Mouse (Mus musculus) neural tube, embryonic 12.5 days (tissue): ENCODE results near the gene Cd5. TPM values are rescaled to one million over a fixed set of nuclear protein-coding genes. Genes with fewer than 3 reads are reported as not detected.

ENCODE experiments used
- ATAC-seq: fragments of 200-750 bp; cut with Nextera tagmentation; 2 replicates; pipeline ENCODE4 v1.8.0; 2017; ENCODE audit warnings: low read depth, mild to moderate bottlenecking, moderate TSS enrichment, moderate library complexity; ENCODE audit not compliant: low FRiP score
- H3K27ac ChIP-seq: fragments of 300-500 bp; sonication (generic); 2 replicates; pipeline ENCODE4 v1.5.1; 2016
- H3K27me3 ChIP-seq: fragments of 300-500 bp; sonication (generic); replicated peaks from 2 replicates; pipeline ENCODE4 v1.6.1; 2016; ENCODE audit warnings: mild to moderate bottlenecking
- H3K36me3 ChIP-seq: fragments of 300-500 bp; sonication (generic); 2 replicates; pipeline ENCODE4 v1.6.1; 2016; ENCODE audit warnings: mild to moderate bottlenecking
- H3K4me1 ChIP-seq: fragments of 300-500 bp; sonication (generic); 2 replicates; pipeline ENCODE4 v1.6.1; 2016
- H3K4me2 ChIP-seq: fragments of 300-500 bp; sonication (generic); replicated peaks from 2 replicates; pipeline ENCODE4 v1.6.1; 2016; ENCODE audit warnings: mild to moderate bottlenecking
- H3K4me3 ChIP-seq: fragments of 300-500 bp; sonication (generic); 2 replicates; pipeline ENCODE4 v1.5.1; 2016
- H3K9ac ChIP-seq: fragments of 300-500 bp; sonication (generic); 2 replicates; pipeline ENCODE4 v1.6.1; 2016; ENCODE audit warnings: mild to moderate bottlenecking
- H3K9me3 ChIP-seq: fragments of 300-500 bp; sonication (generic); 2 replicates; pipeline ENCODE4 v1.6.1; 2016; ENCODE audit warnings: mild to moderate bottlenecking
- WGBS: fragments of 180-500 bp; shearing (Covaris S2); methylation state at CpG from one replicate; pipeline ENCODE4 v1.1.7; 2016; 5-methylcytosine and 5-hydroxymethylcytosine counted together
- polyA plus RNA-seq: library from polyadenylated mRNA; unstranded; fragments of >200 nt; fragmentation: Nextera tagmentation; extraction: Ambion mirVana; gene quantifications from 2 replicates; pipeline ENCODE4 v1.2.1, GENCODE M21; 2016

Cd5 gene
- polyA plus RNA-seq, 1 experiment from 2014 or later: 0.08 TPM

DNA sequence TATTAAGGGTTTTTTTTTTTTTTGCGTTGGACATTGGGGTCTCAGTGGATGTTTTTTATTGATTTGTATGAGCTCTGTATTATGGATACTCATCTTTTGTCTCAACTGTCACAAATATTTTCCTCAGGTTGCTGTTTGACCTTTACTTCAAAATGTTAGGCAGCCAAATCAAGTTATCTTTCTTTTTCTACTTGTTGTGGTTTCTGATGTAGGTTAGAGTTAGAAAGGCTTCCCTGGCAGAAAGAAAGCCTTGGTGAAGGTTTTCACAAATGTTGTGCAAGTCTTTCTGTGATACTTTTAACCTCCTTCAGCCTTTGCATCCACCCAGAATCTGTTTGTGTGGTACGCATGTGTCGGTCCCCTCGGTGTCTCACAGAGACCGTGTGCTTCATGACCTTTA lies 13.8 kb upstream of the Cd5 start:
- Histone ChIP-seq H3K4me3 (no peak overlapping the region), H3K27me3 (no peaks in the 10 kb centered on the region), H3K9me3 (no peaks in the 10 kb centered on the region), H3K9ac (no peak overlapping the region), H3K36me3 (no peaks in the 10 kb centered on the region), H3K27ac (no peak overlapping the region), H3K4me1 (no peaks in the 10 kb centered on the region), H3K4me2 (no peak overlapping the region)
- WGBS: 96% methylated on average over 5 of the region's 5 CpGs
- ATAC-seq: no peak

DNA sequence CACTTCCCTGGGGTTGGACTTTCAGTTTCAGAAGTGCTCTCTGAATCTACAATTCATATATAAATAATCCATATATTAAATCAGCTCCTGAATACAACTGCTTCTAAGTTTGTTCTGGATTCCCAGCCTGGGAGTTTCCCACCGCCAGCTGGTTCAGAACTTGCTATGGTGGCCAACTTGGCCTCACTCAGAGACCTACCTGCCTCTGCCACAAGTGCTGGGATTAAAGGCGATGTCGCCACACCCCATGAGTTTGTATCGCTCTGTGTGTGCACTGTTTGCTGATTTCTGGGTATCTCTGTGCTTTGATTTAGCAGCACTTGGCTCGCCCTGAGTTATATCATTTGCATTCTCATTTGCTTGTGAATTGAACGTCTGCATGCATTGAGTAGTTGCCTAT lies 13.3 kb upstream of the Cd5 start:
- 93% methylated on average over 6 of the region's 6 CpGs for WGBS

DNA sequence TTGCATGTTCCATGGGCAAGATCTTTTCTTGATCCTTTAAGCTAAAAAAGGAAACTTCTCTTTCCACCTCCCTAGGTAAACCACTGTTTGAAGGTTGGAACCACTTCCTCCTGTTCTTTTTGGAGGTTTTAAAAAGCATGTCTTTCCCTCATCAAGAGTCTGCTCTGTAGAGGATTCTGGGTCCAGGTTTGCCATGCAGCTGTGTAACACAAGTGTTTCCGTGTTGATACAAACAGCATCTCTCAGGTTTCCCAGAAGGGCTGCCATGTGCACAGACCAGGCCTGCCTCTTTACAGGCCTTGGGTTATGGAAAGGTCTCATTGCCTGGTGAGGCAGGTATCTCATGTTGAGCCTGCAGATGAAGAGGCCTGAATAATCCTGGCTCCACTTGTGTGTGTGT lies 12.8 kb upstream of the Cd5 start:
- H3K27ac ChIP-seq: no peak overlapping the region
- H3K36me3 ChIP-seq: no peaks in the 10 kb centered on the region
- ATAC-seq: no peak
- H3K9ac ChIP-seq: no peak overlapping the region
- H3K4me1 ChIP-seq: no peaks in the 10 kb centered on the region
- H3K4me3 ChIP-seq: no peak overlapping the region
- H3K4me2 ChIP-seq: no peak overlapping the region
- no peaks in the 10 kb centered on the region for H3K27me3 ChIP-seq
- 98% methylated on average over 1 of the region's 1 CpGs for WGBS
- H3K9me3 ChIP-seq: no peaks in the 10 kb centered on the region

More for the DNA sequence above, 13.3 kb upstream of the Cd5 start:
- Histone ChIP-seq H3K9ac (no peak overlapping the region), H3K36me3 (no peaks in the 10 kb centered on the region), H3K27me3 (no peaks in the 10 kb centered on the region), H3K4me1 (no peaks in the 10 kb centered on the region), H3K9me3 (no peaks in the 10 kb centered on the region), H3K27ac (no peak overlapping the region), H3K4me3 (no peak overlapping the region), H3K4me2 (no peak overlapping the region)
- no peak for ATAC-seq

DNA sequence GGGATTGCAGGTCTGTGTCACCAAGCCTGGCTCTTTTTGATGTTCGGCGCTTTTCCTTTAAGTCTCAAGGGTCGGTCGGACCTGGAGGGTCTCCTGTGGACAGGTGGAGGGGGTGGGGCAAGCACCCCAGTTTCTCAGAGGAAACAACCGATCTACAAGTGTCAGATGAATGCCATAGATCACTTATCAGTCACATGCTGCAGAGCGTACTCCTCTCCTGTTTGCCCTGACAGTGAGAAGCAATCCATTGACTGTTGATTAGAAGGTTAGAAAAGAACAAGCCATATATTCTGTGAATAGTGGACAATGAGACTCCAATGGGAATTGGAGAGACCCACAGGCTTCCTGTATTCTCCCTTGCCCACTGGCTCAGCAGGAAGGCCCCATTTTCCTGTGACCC lies 11.4 kb upstream of the Cd5 start:
- Histone ChIP-seq H3K9ac (no peak overlapping the region), H3K4me3 (no peak overlapping the region), H3K36me3 (no peaks in the 10 kb centered on the region), H3K9me3 (no peaks in the 10 kb centered on the region), H3K4me2 (no peak overlapping the region), H3K27me3 (no peaks in the 10 kb centered on the region), H3K4me1 (no peaks in the 10 kb centered on the region), H3K27ac (no peak overlapping the region)
- no peak for ATAC-seq
- WGBS: 82% methylated on average over 6 of the region's 6 CpGs

DNA sequence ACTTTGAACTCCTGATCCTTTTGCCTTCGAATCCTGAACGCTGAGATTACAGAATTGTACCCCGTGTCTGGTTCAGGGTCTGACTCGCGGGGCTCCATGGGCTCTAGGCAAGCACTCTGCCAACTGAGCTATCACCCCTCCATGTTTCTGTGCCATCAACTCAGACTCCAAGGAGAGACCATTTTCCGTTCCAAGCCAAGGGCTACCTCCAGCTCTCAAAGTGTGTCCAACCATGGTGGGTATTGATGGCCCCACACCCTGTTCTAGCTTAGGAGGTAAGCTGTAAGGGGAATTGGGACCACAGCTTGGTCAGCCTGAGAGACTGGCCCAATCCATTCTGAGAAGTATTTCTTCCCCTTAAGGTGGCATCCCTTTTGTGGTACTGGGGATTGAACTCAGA lies 10.5 kb upstream of the Cd5 start:
- Histone ChIP-seq H3K4me3 (no peak overlapping the region), H3K4me2 (no peak overlapping the region), H3K9me3 (no peaks in the 10 kb centered on the region), H3K9ac (no peak overlapping the region), H3K36me3 (no peaks in the 10 kb centered on the region), H3K27ac (no peak overlapping the region), H3K4me1 (no peaks in the 10 kb centered on the region), H3K27me3 (no peaks in the 10 kb centered on the region)
- ATAC-seq: no peak
- WGBS: 95% methylated on average over 6 of the region's 6 CpGs

DNA sequence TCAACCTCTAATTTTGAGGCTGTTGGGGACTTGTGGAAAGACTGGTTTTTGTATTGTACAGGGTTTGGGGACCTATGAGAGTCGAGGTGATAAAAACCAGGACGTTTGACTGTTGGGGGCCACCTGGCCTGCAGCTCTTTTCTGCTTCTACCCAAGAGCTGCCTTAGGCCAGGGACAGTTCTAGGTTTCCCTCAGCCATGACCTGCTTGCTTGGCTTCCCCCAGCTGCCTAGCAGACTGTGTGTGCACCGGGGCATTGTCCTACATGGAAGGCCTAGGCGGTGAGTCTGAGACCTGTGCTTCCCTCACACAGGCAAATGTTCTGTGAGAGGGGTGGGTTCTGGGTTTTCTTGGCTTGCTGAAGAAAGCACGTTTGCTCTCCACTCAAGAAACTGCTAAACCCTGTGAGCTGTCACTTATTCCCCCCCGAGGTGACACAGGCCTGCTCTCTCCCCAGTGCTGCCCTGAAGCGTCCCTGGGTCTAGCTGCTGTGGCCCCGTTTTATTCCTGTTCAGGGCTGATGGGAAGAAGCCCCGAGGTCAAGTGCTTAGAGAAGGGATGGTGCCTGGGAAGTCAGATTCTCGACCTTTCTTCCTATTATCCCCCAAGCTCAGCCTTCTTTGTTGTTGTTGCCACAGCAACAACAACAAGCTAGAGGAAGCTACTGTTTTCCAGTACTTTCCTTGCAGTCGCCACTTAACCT lies 9.8 kb upstream of the Cd5 start:
- ATAC-seq: no peak
- Histone ChIP-seq H3K4me1 (no peaks in the 10 kb centered on the region), H3K27ac (no peak overlapping the region), H3K9me3 (no peaks in the 10 kb centered on the region), H3K27me3 (no peaks in the 10 kb centered on the region), H3K36me3 (no peaks in the 10 kb centered on the region), H3K9ac (no peak overlapping the region), H3K4me3 (no peak overlapping the region), H3K4me2 (no peak overlapping the region)
- WGBS: 62% methylated on average over 11 of the region's 11 CpGs

DNA sequence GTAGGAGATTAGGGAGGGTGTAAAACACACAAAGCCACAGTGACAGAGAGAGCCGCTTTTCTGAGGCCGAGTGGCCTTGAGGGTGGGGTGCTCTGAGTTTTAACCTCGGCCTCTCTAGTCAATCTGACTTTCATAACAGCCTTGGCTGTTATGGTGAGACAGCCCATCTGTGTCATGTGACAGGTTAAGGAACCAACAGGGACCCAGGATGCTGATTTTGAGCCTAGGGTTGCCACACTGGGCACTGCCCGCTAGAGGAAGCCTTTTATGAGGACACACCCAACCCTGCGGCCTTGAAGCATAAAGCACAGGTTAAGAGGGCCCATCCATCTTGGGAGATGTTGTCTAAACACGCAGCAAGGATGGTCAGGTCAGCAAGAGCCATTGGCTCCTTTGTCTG lies 8.9 kb upstream of the Cd5 start:
- Histone ChIP-seq H3K9ac (no peak overlapping the region), H3K4me3 (no peak overlapping the region)

DNA sequence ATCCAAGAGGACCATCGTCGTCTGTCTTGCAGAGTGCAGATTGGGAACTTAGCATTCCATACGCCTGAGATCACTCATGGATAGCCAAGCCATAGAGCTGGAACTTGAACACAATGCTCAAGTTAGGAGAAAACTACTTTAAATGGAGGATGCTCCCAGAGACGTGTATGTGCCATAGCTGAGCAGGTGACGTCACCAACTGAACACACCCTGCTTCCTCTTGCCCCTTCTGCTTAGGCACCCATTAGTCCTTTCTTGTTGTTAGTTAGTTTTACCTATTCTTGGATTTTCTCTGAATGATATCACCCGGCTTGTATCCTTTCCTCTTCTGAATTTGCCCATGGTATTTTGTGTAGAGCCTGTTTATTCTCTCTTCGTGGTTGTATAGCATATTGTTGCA lies 8.4 kb upstream of the Cd5 start:
- 86% methylated on average over 7 of the region's 7 CpGs for WGBS

More for the DNA sequence above, 8.9 kb upstream of the Cd5 start:
- H3K4me1 ChIP-seq: no peaks in the 10 kb centered on the region
- no peak overlapping the region for H3K4me2 ChIP-seq
- no peak for ATAC-seq
- no peak overlapping the region for H3K27ac ChIP-seq
- H3K27me3 ChIP-seq: no peaks in the 10 kb centered on the region
- no peaks in the 10 kb centered on the region for H3K36me3 ChIP-seq
- WGBS: 85% methylated on average over 6 of the region's 6 CpGs
- no peaks in the 10 kb centered on the region for H3K9me3 ChIP-seq

DNA sequence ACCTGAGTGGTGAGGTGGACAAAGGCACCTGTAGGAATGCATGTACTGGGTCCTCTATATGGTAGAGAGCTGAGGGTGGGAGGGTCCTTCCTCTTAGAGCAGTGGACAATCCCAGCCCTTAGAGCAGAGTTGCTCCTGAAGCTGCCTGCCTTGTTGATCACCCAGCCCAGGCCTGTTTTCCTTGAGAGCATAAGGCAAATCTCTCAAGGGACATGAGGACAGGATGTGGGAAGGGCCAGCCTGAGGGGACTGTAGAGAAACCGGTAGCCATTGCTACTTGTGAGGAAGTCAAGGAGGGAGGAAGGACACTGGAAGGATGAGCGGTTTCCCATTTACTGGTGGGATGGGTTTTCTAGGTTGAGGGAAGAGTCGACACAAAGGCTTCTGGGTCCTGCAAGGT lies 3.8 kb upstream of the Cd5 start:
- H3K4me2 ChIP-seq: no peak overlapping the region
- H3K4me3 ChIP-seq: no peak overlapping the region
- 78% methylated on average over 3 of the region's 3 CpGs for WGBS
- H3K9ac ChIP-seq: no peak overlapping the region
- no peak for ATAC-seq
- H3K4me1 ChIP-seq: no peaks in the 10 kb centered on the region
- no peaks in the 10 kb centered on the region for H3K9me3 ChIP-seq
- H3K36me3 ChIP-seq: no peaks in the 10 kb centered on the region
- H3K27ac ChIP-seq: no peak overlapping the region
- no peaks in the 10 kb centered on the region for H3K27me3 ChIP-seq

More for the DNA sequence above, 8.4 kb upstream of the Cd5 start:
- H3K9ac ChIP-seq: no peak overlapping the region
- no peak for ATAC-seq
- no peaks in the 10 kb centered on the region for H3K9me3 ChIP-seq
- no peak overlapping the region for H3K27ac ChIP-seq
- H3K4me2 ChIP-seq: no peak overlapping the region
- no peaks in the 10 kb centered on the region for H3K27me3 ChIP-seq
- no peaks in the 10 kb centered on the region for H3K4me1 ChIP-seq
- no peaks in the 10 kb centered on the region for H3K36me3 ChIP-seq
- no peak overlapping the region for H3K4me3 ChIP-seq

DNA sequence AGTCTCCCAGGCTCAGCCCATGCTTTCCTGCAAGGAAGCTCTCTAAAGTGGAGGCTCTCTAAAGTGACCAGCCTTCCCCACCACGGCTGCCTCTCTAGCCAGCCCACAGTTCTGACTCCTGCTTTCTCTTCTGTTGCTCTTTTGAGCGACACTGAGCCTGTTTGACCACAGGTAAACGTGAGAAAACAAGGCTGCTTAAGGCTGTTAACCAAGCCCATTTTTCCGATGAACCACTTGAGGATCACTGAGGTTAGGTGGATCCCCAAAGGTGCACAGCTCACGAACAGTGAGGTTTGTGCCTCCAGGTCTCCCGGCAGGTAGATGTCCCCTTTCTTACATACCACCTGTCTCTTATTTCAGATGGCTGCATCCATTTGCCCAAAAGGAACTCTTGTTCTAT lies 3.3 kb upstream of the Cd5 start:
- H3K27me3 ChIP-seq: no peaks in the 10 kb centered on the region
- no peaks in the 10 kb centered on the region for H3K9me3 ChIP-seq
- no peaks in the 10 kb centered on the region for H3K36me3 ChIP-seq
- H3K4me2 ChIP-seq: no peak overlapping the region
- H3K27ac ChIP-seq: no peak overlapping the region
- H3K4me1 ChIP-seq: no peaks in the 10 kb centered on the region
- 82% methylated on average over 6 of the region's 6 CpGs for WGBS
- no peak overlapping the region for H3K4me3 ChIP-seq
- H3K9ac ChIP-seq: no peak overlapping the region
- no peak for ATAC-seq

DNA sequence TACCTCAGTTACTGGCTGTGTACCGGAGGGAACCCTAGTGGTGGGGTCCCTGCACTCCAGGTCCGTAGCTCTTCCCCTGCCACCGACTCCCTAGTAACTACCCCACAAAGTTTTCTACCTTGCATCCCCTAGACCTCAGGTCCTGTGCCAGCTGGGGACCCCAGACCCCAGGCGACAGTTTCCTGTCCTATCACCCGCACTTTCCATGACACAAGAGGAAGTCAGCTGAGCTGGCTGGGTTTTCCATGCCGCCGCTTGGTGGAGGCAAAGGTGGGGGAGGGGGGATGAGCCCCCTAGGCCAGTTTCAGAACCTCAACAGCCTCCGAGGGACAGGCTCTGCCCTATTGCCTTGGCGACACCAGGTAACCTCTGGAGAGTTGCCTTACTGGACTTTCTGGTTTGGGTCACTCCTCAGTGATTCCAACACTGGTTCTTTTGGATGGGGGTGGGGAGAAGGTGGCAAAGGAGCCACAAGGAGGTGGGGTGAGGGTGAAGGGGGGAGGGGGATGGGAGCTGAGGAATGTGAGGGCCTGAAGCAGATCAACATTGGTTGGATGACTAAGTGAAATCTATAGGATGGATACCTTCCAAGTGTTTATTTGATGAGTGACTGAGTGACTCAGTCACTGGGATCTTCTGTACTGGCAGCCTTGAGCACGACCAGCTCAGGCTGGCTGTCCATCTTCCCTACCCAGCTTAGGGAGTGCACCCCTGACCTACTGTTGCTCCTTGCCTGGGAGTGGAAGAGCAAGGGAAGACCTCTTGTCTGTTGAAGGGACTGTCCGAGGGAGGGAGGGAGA lies 2.0 kb upstream of the Cd5 start:
- no peak overlapping the region for H3K4me3 ChIP-seq
- H3K4me2 ChIP-seq: no peak overlapping the region
- 53% methylated on average over 11 of the region's 11 CpGs for WGBS
- H3K27me3 ChIP-seq: no peaks in the 10 kb centered on the region
- no peak overlapping the region for H3K27ac ChIP-seq
- ATAC-seq: no peak
- no peaks in the 10 kb centered on the region for H3K36me3 ChIP-seq
- no peaks in the 10 kb centered on the region for H3K9me3 ChIP-seq
- H3K4me1 ChIP-seq: no peaks in the 10 kb centered on the region
- H3K9ac ChIP-seq: no peak overlapping the region

DNA sequence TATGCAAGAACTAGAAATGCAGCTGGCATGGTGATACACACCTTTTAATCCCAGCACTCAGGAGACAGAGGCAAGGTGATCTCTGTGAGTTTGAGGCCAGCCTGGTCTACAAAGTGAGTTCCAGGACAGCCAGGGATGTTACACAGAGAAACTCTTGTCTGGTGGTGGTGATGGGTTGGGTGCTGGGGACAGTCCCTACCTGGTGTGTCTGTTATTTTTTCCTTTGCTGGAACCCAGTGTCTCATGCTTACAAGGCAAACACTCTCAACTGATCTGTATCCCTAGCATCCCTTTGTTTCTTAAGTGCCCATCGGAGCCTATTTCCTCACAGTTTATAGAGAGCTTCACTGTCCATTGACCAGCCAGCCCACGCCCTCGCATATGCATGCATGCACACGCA lies 1.1 kb upstream of the Cd5 start:
- WGBS: 90% methylated on average over 4 of the region's 4 CpGs
- no peak overlapping the region for H3K4me2 ChIP-seq
- no peak for ATAC-seq
- no peaks in the 10 kb centered on the region for H3K27me3 ChIP-seq
- no peak overlapping the region for H3K27ac ChIP-seq
- H3K4me1 ChIP-seq: no peaks in the 10 kb centered on the region
- H3K9me3 ChIP-seq: no peaks in the 10 kb centered on the region
- no peak overlapping the region for H3K4me3 ChIP-seq
- H3K36me3 ChIP-seq: no peaks in the 10 kb centered on the region
- H3K9ac ChIP-seq: no peak overlapping the region

DNA sequence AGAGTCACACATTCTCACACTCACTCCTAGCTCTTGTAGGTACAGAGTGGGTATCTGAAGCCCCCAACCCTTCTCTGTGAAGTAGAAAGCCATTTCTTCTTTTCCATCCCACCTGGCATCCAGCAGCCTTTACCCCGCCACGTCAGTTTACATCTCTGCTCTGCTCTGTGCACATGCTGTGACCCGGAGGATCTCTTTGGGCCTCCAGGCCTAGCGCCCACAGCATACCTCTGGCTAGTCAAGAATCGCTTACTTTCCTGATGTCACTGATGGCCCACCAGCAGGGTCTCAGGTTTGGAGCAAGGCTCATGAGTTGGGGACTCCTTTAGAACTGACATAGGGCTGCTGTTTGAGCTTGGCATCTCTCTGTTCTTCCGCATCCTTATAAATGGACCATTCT lies 764 bp downstream of the Cd5 start:
- no peak overlapping the region for H3K4me3 ChIP-seq
- H3K4me2 ChIP-seq: no peak overlapping the region
- H3K36me3 ChIP-seq: no peaks in the 10 kb centered on the region
- no peak overlapping the region for H3K9ac ChIP-seq
- no peaks in the 10 kb centered on the region for H3K27me3 ChIP-seq
- 90% methylated on average over 6 of the region's 6 CpGs for WGBS
- H3K4me1 ChIP-seq: no peaks in the 10 kb centered on the region
- ATAC-seq: no peak
- no peaks in the 10 kb centered on the region for H3K9me3 ChIP-seq
- H3K27ac ChIP-seq: no peak overlapping the region
